Mouse (Mus musculus) left cerebral cortex, postnatal 14 days (tissue): Measurements from ENCODE around the gene Dio1. TPM values are rescaled to one million over a fixed set of nuclear protein-coding genes. Genes with fewer than 3 reads are reported as not detected.
A peak's percentile ranks its signal among the peaks of the same experiment; 100 is the strongest.

Experiments used
- DNase-seq, 2 experiments: peaks; one replicate each; pipeline ENCODE4 v3.0.0; 2021 to 2022; ENCODE audit warnings: low spot score in 2 of 2, mixed read lengths in 1 of 2
- intact Hi-C: fragments of 180-260 bp; cut with DNase I; formaldehyde crosslinking; loops from one replicate; pipeline ENCODE4 v1.15.1; 2025
- long read RNA-seq, 2 experiments: library from polyadenylated mRNA; stranded (forward); transcript quantifications; one replicate each; pipeline ENCODE4 v2.0.0; 2021
- total RNA-seq, 2 experiments: library from RNA; stranded (reverse); gene quantifications; 2 replicates each; pipeline ENCODE4 v1.2.3; 2021

Dio1 gene
- not detected for total RNA-seq
- long read RNA-seq, experiment 1: 0 reads
- long read RNA-seq, experiment 2: 0 reads

GRCm38 (mm10) chr4:107306966-107307365, at the start of gene Dio1:
Gene Dio1, minus strand, starts transcription at chr4:107307169.
- intact Hi-C loops: no loop called here
- DNase-seq: no peak

GRCm38 (mm10) chr4:107354543-107354942, 47.6 kb upstream of the Dio1 start:
- intact Hi-C loops: no loop called here

GRCm38 (mm10) chr4:107354126-107354525, 47.2 kb upstream of the Dio1 start:
- intact Hi-C loops: no loop called here
- DNase-seq: no peak

More at GRCm38 (mm10) chr4:107354543-107354942, 47.6 kb upstream of the Dio1 start:
- DNase-seq: no peak

GRCm38 (mm10) chr4:107353612-107354011, 46.6 kb upstream of the Dio1 start:
- no peak for DNase-seq
- intact Hi-C loops: no loop called here

- intact Hi-C loops: no loop called here
- no peak for DNase-seq
Measured at GRCm38 (mm10) chr4:107351368-107351767, 44.4 kb upstream of the Dio1 start.

GRCm38 (mm10) chr4:107349311-107350008, 42.5 kb upstream of the Dio1 start:
- intact Hi-C loops: loop anchor here (2.0 to 5.0 kb wide), 2 partner anchors 99 to 172 kb away; partner anchors contain the start of genes Tceanc2 and Tmem59
- peak; percentile 60 to 69 for DNase-seq

- intact Hi-C loops: loop anchor here (2.0 to 5.0 kb wide), 2 partner anchors 98 to 171 kb away; partner anchors contain the start of genes Tceanc2 and Tmem59
- DNase-seq: no peak
Measured at GRCm38 (mm10) chr4:107348529-107349310, 41.8 kb upstream of the Dio1 start.

GRCm38 (mm10) chr4:107347221-107347620, 40.3 kb upstream of the Dio1 start:
- no peak for DNase-seq
- intact Hi-C loops: loop anchor here (5.0 kb wide), 1 partner anchor 170 kb away; the partner anchor contains the start of genes Tceanc2 and Tmem59

DNA sequence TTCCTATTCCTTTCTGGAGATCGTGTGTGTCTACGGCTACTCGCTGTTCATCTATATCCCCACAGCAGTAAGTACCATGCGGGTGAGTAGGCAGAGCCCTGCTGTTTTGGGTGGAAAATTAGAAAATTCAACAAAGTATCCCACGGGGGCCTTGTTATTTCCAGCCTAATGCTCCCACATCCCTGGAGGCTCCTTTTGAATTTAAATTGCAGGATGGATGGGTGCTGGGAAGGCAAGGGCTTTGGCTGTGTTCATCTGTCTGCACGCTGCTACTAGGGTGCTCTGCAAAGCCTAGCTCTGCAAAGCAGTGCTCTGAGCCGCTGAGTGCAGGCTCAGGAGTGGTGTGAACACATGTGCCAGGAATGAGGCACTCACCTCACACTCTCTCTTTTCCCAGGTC, 37.6 kb upstream of the Dio1 start:
- DNase-seq: no peak
- intact Hi-C loops: loop anchor here (5.0 kb wide), 1 partner anchor 167 kb away; the partner anchor contains the start of genes Tceanc2 and Tmem59

DNA sequence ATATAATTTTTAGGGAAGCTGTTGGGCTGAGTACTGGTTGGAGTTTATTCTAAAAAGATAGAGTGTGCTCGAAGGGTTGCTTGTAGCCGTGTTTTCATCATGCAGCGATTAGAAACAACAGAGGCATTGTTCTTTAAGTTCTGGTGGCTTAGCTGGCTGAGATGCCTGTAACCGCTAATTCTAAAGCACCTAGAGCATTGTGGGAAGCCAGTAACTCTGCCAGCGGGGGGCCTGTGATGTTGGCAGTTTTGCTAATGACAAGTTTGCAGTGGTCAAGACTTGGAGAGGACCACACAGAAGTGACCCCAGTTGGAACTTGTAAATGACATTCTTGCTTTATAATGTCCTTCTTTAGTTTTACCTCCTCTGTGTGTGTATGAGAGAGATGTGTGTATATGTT, 34.4 kb upstream of the Dio1 start:
- intact Hi-C loops: no loop called here
- DNase-seq: no peak

DNA sequence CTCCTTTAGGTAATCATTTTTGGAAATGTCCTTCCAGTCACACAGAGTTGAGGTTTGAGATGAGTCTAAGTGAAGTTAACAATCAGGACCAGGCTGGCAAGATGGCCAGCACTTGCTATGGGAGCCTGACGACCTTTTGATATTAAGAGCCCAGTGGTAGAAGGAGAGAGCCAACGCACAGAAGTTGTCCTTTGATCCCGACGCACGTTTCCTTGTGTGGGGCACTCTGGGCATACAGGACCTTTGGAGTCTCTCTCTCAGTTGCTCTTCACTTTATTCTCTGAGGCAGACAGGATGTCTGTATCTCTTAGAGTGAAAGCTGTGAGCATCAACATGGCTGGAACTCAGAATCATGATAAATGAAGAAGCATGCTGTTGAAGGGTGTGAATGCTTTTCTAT, 30.5 kb upstream of the Dio1 start:
- no peak for DNase-seq
- intact Hi-C loops: no loop called here

- intact Hi-C loops: no loop called here
- DNase-seq: no peak
Measured at GRCm38 (mm10) chr4:107336356-107336755, 29.4 kb upstream of the Dio1 start.

- intact Hi-C loops: no loop called here
- no peak for DNase-seq
Measured at GRCm38 (mm10) chr4:107333514-107333913, 26.5 kb upstream of the Dio1 start.

DNA sequence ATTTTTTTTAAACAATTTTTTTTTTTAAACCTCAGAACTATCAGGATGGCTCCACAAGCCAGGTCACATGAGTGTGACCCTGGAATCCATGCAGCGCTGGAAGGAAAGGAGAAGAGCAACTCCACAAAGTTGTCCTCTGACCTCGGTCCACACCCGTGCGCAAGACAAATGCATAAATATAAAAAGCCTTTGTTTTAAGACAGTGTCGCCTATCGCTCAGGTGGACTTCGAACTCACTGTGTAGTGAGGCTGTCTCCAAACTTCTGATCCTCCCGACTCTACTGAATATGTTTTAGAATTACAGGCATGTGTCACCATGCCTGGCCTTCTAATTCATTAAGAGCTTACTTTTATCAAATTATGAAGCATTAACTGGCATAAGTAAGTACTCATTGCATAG, 21.6 kb upstream of the Dio1 start:
- no peak for DNase-seq
- intact Hi-C loops: no loop called here

GRCm38 (mm10) chr4:107323113-107323512, 16.1 kb upstream of the Dio1 start:
- intact Hi-C loops: no loop called here
- DNase-seq: no peak

GRCm38 (mm10) chr4:107321041-107321440, 14.1 kb upstream of the Dio1 start:
- DNase-seq: no peak
- intact Hi-C loops: no loop called here

- intact Hi-C loops: no loop called here
- no peak for DNase-seq
Measured at GRCm38 (mm10) chr4:107318646-107319045, 11.7 kb upstream of the Dio1 start.

GRCm38 (mm10) chr4:107314479-107314805, 7.5 kb upstream of the Dio1 start:
- DNase-seq: no peak
- intact Hi-C loops: loop anchor here (5.0 kb wide), 1 partner anchor 62 kb away; the partner anchor contains the start of genes Hspb11 and Lrrc42

GRCm38 (mm10) chr4:107313690-107314478, 6.9 kb upstream of the Dio1 start, which contains the start of gene Yipf1:
Gene Yipf1, plus strand, starts transcription at chr4:107314363.
- peak; percentile 86 to 91 for DNase-seq
- intact Hi-C loops: loop anchor here (5.0 kb wide), 1 partner anchor 62 kb away; the partner anchor contains the start of genes Hspb11 and Lrrc42

GRCm38 (mm10) chr4:107303531-107303930, 3.4 kb downstream of the Dio1 start:
- no peak for DNase-seq
- intact Hi-C loops: no loop called here
